Mouse (Mus musculus): ENCODE measurements around the gene Adcy2. TPM values are rescaled to one million over a fixed set of nuclear protein-coding genes. Genes with fewer than 3 reads are reported as not detected.

The Adcy2 gene
- polyA plus RNA-seq, 1 experiment from 2014 or later: 0.35 TPM

DNA sequence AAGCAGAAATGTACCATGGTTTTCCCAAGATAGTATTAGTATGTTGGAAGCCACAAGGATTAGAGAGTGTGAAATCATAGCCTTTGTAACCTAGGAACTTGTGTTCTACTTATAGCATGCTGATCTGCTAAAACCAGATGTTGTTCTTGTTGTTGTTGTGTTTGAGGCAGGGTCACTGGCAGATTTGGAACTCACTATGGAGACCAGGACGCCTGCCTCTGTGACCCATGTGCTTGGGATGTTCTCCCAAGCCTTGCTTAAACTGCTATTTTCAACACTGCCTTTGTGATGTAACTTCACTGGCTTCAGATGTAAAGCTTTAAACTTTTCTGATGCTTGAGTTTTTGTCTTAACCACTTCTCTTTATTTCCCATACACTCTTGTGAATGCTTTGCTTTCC lies 216.2 kb downstream of the Adcy2 start:
- no peaks in the 10 kb centered on the region for H3K27me3 ChIP-seq (ENCODE audit: low read depth, poor library complexity, severe bottlenecking)
- no peak for DNase-seq (ENCODE audit: low spot score)

DNA sequence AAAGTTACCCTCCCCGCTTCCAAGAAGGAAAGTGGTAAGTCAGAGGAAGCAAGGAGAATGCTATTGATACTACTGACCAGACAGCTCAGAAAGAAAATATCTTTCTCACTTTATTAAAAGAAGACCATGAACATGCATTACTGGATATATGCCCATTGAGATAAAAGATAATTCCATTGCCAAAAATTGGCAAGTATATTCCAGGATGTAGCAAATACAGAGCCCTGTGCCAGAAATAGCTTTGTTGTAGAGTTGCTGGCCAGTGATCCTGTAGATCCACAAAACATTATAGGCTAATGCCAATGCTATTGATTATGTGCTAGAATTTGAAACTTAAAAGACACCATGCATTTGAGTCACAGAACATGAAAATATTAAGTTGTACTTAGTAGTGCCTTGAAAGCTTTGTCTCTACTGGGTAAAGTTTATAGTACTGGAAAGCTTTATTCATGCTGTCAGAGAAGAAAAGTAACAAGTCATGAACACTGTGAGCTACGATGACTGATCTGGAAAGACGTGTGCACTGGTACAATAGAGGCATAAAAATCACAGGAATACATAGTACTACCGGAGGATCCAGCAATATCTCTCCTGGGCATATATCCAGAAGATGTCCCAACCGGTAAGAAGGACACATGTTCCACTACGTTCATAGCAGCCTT lies 221.2 kb downstream of the Adcy2 start:
- Histone ChIP-seq H3K36me3 (no peaks in the 10 kb centered on the region), H3K4me1 (no peaks in the 10 kb centered on the region), H3K9me3 (replicated peaks) (no peaks in the 10 kb centered on the region; the same call in 1 of the 2 replicates), H3K27me3 (ENCODE audit: low read depth, poor library complexity, severe bottlenecking) (no peaks in the 10 kb centered on the region), H3K4me3 (no peak overlapping the region), H3K27ac (replicated peaks) (no peak overlapping the region)
- DNase-seq (ENCODE audit: low spot score): no peak
- WGBS: 90% methylated on average over 6 of the region's 6 CpGs

More for the DNA sequence above, 216.2 kb downstream of the Adcy2 start:
- Histone ChIP-seq H3K36me3 (no peaks in the 10 kb centered on the region), H3K4me1 (no peaks in the 10 kb centered on the region), H3K4me3 (no peak overlapping the region), H3K27ac (replicated peaks) (no peak overlapping the region), H3K9me3 (replicated peaks) (no peaks in the 10 kb centered on the region; the same call in 1 of the 2 replicates)
- 44% methylated on average over 1 of the region's 1 CpGs for WGBS

- Histone ChIP-seq H3K27ac (replicated peaks) (no peak overlapping the region), H3K4me1 (no peaks in the 10 kb centered on the region), H3K4me3 (no peak overlapping the region), H3K27me3 (ENCODE audit: low read depth, poor library complexity, severe bottlenecking) (no peaks in the 10 kb centered on the region), H3K9me3 (replicated peaks) (no peaks in the 10 kb centered on the region), H3K36me3 (no peaks in the 10 kb centered on the region)
- DNase-seq (ENCODE audit: low spot score): no peak
- WGBS: 59% methylated on average over 2 of the region's 2 CpGs
Observed at GRCm38 (mm10) chr13:68773599-68774211, 225.6 kb downstream of the Adcy2 start.

DNA sequence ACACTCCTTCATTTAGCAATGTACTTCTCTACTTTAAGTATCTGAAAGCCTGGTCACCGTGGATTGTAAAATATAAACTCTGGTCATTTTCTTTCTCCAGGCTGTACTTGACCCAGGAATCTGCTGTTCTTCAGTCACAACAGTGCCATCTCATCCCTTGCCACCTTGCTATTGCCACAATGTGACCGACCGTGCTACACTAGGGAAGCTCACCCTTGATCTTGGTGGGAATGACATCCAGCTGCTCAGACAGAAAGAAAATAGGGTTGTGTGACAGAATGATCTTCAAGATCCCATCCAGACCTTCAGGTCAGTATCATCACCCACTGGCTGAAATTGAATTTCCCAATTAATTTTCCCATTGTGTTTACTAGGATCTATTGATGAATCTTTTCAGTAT lies 230.8 kb downstream of the Adcy2 start:
- Histone ChIP-seq H3K9me3 (replicated peaks) (no peaks in the 10 kb centered on the region), H3K27ac (replicated peaks) (no peak overlapping the region), H3K4me3 (no peak overlapping the region), H3K36me3 (no peaks in the 10 kb centered on the region), H3K4me1 (no peaks in the 10 kb centered on the region), H3K27me3 (ENCODE audit: low read depth, poor library complexity, severe bottlenecking) (no peaks in the 10 kb centered on the region)
- DNase-seq (ENCODE audit: low spot score): no peak
- 94% methylated on average over 3 of the region's 3 CpGs for WGBS

DNA sequence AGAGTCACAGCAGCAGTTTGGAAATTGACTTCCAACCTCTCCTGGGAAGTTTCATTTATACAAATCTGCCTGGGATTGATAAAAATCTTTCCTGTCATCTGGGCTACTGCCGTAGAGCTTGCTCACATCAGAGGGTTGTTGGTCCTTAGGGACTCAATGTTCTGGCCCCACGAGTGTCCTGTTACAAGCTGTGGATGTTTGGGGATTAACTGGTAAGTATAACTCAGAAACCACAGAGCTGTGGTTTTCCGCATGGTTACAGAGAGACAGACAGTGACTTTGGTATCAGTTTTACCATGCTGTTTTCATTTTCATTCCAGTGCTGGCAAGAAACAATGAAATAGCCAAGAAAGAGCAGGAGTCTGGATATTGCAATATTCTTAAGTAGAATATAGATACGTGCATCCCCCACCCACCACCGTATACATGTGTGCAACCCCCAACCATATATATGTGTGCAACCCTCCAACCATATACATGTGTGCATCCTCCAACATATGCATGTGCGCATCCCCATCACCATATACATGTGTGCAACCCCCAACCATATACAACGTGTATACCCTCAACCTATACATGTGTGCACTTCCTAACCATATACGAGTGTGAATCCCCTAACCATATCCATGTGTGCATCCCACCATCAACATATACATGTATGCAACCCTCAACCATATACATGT lies 233.3 kb downstream of the Adcy2 start:
- no peaks in the 10 kb centered on the region for H3K9me3 ChIP-seq (replicated peaks)
- no peak overlapping the region for H3K4me3 ChIP-seq
- no peaks in the 10 kb centered on the region for H3K36me3 ChIP-seq
- H3K27ac ChIP-seq (replicated peaks): no peak overlapping the region
- H3K4me1 ChIP-seq: no peaks in the 10 kb centered on the region
- no peak for DNase-seq (ENCODE audit: low spot score)
- 84% methylated on average over 8 of the region's 8 CpGs for WGBS
- no peaks in the 10 kb centered on the region for H3K27me3 ChIP-seq (ENCODE audit: low read depth, poor library complexity, severe bottlenecking)

GRCm38 (mm10) chr13:68764614-68765013 lies 234.7 kb downstream of the Adcy2 start:
- WGBS: 90% methylated on average over 3 of the region's 3 CpGs
- Histone ChIP-seq H3K36me3 (no peaks in the 10 kb centered on the region), H3K4me3 (no peak overlapping the region), H3K4me1 (no peaks in the 10 kb centered on the region), H3K9me3 (replicated peaks) (no peaks in the 10 kb centered on the region), H3K27me3 (ENCODE audit: low read depth, poor library complexity, severe bottlenecking) (no peaks in the 10 kb centered on the region), H3K27ac (replicated peaks) (no peak overlapping the region)
- no peak for DNase-seq (ENCODE audit: low spot score)

GRCm38 (mm10) chr13:68749801-68750200 lies 249.5 kb downstream of the Adcy2 start:
- no peak for DNase-seq (ENCODE audit: low spot score)
- WGBS: 71% methylated on average over 9 of the region's 9 CpGs
- Histone ChIP-seq H3K27me3 (ENCODE audit: low read depth, poor library complexity, severe bottlenecking) (no peaks in the 10 kb centered on the region), H3K4me1 (no peaks in the 10 kb centered on the region), H3K9me3 (replicated peaks) (no peaks in the 10 kb centered on the region), H3K4me3 (no peak overlapping the region), H3K27ac (replicated peaks) (no peak overlapping the region), H3K36me3 (no peaks in the 10 kb centered on the region)

- no peaks in the 10 kb centered on the region for H3K9me3 ChIP-seq (replicated peaks)
- 91% methylated on average over 2 of the region's 2 CpGs for WGBS
Observed at GRCm38 (mm10) chr13:68749370-68749769, 250.0 kb downstream of the Adcy2 start.

GRCm38 (mm10) chr13:68745426-68745825 lies 253.9 kb downstream of the Adcy2 start:
- Histone ChIP-seq H3K27me3 (ENCODE audit: low read depth, poor library complexity, severe bottlenecking) (no peaks in the 10 kb centered on the region), H3K36me3 (no peaks in the 10 kb centered on the region), H3K4me1 (no peaks in the 10 kb centered on the region), H3K4me3 (no peak overlapping the region), H3K27ac (replicated peaks) (no peak overlapping the region), H3K9me3 (replicated peaks) (no peaks in the 10 kb centered on the region)
- DNase-seq (ENCODE audit: low spot score): no peak
- 92% methylated on average over 5 of the region's 5 CpGs for WGBS

More at GRCm38 (mm10) chr13:68749370-68749769, 250.0 kb downstream of the Adcy2 start:
- Histone ChIP-seq H3K36me3 (no peaks in the 10 kb centered on the region), H3K27ac (replicated peaks) (no peak overlapping the region), H3K4me1 (no peaks in the 10 kb centered on the region), H3K4me3 (no peak overlapping the region), H3K27me3 (ENCODE audit: low read depth, poor library complexity, severe bottlenecking) (no peaks in the 10 kb centered on the region)
- no peak for DNase-seq (ENCODE audit: low spot score)

DNA sequence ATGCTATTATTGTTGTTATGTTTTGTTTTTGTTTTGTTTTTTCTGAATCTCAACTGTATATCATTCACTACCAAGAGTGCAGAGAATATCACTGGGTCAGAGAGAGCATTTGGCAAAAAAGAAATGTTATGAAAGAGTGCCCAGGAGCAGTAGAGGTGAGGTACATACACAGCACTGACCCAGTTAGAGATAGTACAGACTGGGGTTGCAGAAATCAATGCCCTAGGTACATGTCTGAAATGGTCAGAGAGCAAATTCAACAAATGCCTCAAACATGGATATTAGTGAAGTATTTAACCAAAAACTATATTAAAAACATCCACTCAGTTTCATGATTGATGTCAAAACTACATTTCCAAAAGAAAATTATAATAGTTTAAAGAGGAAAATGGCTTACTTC lies 286.7 kb downstream of the Adcy2 start:
- Histone ChIP-seq H3K27ac (replicated peaks) (no peak overlapping the region), H3K9me3 (replicated peaks) (no peaks in the 10 kb centered on the region), H3K4me3 (no peak overlapping the region), H3K27me3 (ENCODE audit: low read depth, poor library complexity, severe bottlenecking) (no peaks in the 10 kb centered on the region), H3K4me1 (no peaks in the 10 kb centered on the region), H3K36me3 (no peaks in the 10 kb centered on the region)
- DNase-seq (ENCODE audit: low spot score): no peak

DNA sequence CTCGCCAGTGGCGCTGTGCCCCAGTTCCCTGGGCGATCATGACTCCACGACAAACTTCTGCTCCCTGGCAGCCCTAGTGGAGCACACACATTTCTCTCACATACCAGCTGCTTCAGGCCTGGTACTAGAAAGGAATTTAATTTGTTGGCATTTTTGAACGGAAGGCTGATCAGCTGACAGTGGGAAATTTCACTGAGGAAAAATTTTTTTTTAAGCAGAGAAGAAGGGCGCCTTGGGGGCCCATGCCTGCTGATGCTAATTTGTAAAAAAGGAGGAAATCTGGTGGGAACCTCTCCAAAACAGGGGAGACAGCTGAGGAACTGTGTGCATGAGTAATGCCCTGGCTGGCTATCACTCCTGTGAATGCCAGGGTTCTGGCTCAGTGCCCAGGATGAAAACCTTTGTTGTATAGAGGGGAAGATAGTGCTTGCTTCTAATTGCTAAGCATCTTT lies 292.0 kb downstream of the Adcy2 start:
- no peaks in the 10 kb centered on the region for H3K27me3 ChIP-seq (ENCODE audit: low read depth, poor library complexity, severe bottlenecking)
- no peak overlapping the region for H3K27ac ChIP-seq (replicated peaks)
- H3K4me3 ChIP-seq: no peak overlapping the region
- DNase-seq (ENCODE audit: low spot score): no peak
- H3K9me3 ChIP-seq (replicated peaks): no peaks in the 10 kb centered on the region
- no peaks in the 10 kb centered on the region for H3K4me1 ChIP-seq
- WGBS: 87% methylated on average over 6 of the region's 6 CpGs
- no peaks in the 10 kb centered on the region for H3K36me3 ChIP-seq

DNA sequence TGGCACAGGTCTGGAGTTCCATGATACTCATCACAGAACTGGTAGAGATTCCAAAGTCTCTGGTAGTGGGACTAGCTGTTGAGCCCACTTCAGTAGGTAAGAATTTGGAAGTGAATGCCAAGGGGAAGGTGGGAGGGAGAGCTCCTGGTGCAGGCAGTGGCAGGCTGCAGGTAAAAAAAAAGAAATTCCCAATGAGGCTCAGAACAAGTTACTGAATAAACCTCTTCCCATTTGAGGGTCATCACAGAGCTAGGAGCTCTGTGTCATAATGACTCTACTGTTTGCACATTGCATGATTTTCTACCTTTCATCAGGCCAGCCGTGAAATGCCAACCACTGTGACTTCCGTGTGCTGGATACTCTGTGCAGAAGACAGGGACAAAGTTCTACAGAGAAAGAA lies 314.4 kb downstream of the Adcy2 start:
- Histone ChIP-seq H3K27me3 (ENCODE audit: low read depth, poor library complexity, severe bottlenecking) (no peaks in the 10 kb centered on the region), H3K9me3 (replicated peaks) (no peaks in the 10 kb centered on the region), H3K36me3 (no peaks in the 10 kb centered on the region), H3K4me1 (no peaks in the 10 kb centered on the region), H3K4me3 (no peak overlapping the region), H3K27ac (replicated peaks) (no peak overlapping the region)
- no peak for DNase-seq (ENCODE audit: low spot score)
- 93% methylated on average over 2 of the region's 2 CpGs for WGBS

DNA sequence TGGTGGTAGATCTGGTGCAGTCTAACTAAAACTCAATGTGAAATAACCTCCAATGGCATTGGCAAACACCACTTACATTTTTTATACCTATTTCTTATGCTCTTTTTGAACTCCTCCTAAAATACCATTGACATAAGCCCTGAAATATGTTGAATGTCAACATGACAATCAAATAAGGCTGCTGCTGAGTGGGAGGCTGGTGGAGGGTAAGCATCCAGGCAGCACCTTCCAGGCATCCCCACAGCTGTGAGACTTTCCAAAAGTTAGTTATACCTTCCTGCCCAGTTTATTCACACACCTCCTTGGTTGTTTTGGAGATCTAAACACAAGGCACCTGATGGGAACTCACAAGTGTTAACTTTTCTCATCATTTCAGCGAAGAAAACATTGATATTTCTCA lies 318.9 kb downstream of the Adcy2 start:
- Histone ChIP-seq H3K36me3 (no peaks in the 10 kb centered on the region), H3K4me1 (no peaks in the 10 kb centered on the region), H3K27ac (replicated peaks) (no peak overlapping the region), H3K4me3 (no peak overlapping the region), H3K9me3 (replicated peaks) (no peaks in the 10 kb centered on the region), H3K27me3 (ENCODE audit: low read depth, poor library complexity, severe bottlenecking) (no peaks in the 10 kb centered on the region)
- WGBS: 88% methylated on average over 1 of the region's 1 CpGs
- DNase-seq (ENCODE audit: low spot score): no peak

Data from midbrain, embryonic 10.5 days (tissue).